Mouse (Mus musculus) bone marrow, adult 2 months (tissue): ENCODE measurements around the gene Prl2a1. TPM values are rescaled to one million over a fixed set of nuclear protein-coding genes. Genes with fewer than 3 reads are reported as not detected.
"Not testable (repeated sequence)": the region's sequence is repeated elsewhere in the genome, so short reads cannot be mapped to it uniquely, and the experiment has no call there.

Source experiments
- H3K27ac ChIP-seq: fragments of 200-500 bp; 2 replicates; pipeline ENCODE4 v1.5.1; 2012; ENCODE audit warnings: low read depth, mild to moderate bottlenecking, control low read depth, inconsistent platforms, low read length; ENCODE audit not compliant: control insufficient read depth, poor library complexity, insufficient read depth
- H3K4me1 ChIP-seq: fragments of 200-500 bp; 2 replicates; pipeline ENCODE4 v1.6.1; 2011; ENCODE audit warnings: low read length; ENCODE audit not compliant: control insufficient read depth, insufficient read depth
- H3K4me3 ChIP-seq: fragments of 200-500 bp; replicated peaks from 2 replicates; pipeline ENCODE3; 2011; ENCODE audit warnings: mild to moderate bottlenecking, low read depth, low read length, control low read depth; ENCODE audit not compliant: control insufficient read depth
- CTCF ChIP-seq: fragments of 200-500 bp; IDR thresholded peaks from 2 replicates; pipeline ENCODE4 v1.5.1; 2011; ENCODE audit warnings: low read length, control low read depth; ENCODE audit not compliant: control insufficient read depth, insufficient read depth
- POLR2A ChIP-seq: fragments of 200-500 bp; IDR thresholded peaks from 2 replicates; pipeline ENCODE4 v1.6.1; 2011; ENCODE audit warnings: low read depth, mild to moderate bottlenecking, control low read depth, low read length, borderline replicate concordance; ENCODE audit not compliant: control insufficient read depth
- WGBS: fragments of 180-500 bp; shearing (Covaris S2); methylation state at CpG from one replicate; pipeline ENCODE4 v1.1.7; 2018; 5-methylcytosine and 5-hydroxymethylcytosine counted together
- polyA plus RNA-seq: library from polyadenylated mRNA; stranded (reverse); fragments of >200 nt; gene quantifications from 2 replicates; pipeline ENCODE4 v1.2.4, GENCODE M21; 2011; ENCODE audit warnings: low replicate concordance; ENCODE audit not compliant: missing spikeins, insufficient read depth, insufficient read length

The Prl2a1 gene
- polyA plus RNA-seq: not detected in 2 replicates

DNA sequence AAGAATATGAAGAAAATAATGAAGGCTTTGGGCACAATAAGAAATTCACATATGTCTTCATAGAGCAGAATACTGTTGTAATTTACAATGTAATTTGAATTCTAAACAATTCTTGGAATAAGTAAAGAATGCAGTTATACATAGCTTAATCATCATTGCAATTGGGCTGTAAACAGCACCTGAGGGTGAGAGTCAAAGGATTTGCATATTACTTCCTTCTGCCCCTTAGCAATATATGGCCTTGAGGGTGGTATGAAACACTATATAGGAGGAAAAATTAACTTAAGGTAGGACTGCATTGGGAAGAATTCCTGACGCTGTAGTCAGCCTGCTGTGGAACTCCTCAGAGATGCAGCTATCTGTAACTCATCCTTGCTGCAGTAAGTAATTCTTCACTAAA is at the start of gene Prl2a1:
Prl2a1 (plus strand) TSS at position 301 of the 400 bp plus-strand sequence.
- TF ChIP-seq CTCF (no peak), POLR2A (no peak)
- 81% methylated on average over 1 of the region's 1 CpGs for WGBS
- no peaks in the 10 kb centered on the region for H3K4me1 ChIP-seq
- H3K27ac ChIP-seq: no peak within 1 kb of the TSS
- H3K4me3 ChIP-seq: no peak within 1 kb of the TSS

DNA sequence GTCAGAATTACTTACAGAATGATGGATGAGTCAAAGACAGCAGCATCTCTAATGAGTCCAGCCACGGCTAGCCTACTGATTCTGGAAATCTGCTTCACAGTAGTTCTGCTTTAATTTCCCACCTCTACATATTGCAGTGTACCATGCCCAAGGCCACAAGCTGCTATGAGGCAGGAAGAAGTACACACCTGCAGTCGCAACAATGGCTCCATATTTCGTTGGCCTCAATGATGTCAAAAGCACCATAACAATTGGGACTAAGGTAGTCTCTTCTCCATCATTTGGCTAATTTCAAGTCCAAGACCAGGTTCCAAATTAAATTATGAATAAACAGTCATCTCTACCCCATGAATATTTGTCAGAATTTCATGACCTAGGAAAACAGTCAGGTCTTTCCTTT is 20.8 kb upstream of the Prl2a1 start, which contains the start of gene Prl7c1:
Prl7c1 (minus strand) TSS at position 101 of the 400 bp plus-strand sequence.
- not testable (repeated sequence) for H3K27ac ChIP-seq, H3K4me1 ChIP-seq, H3K4me3 ChIP-seq
- WGBS: 81% methylated on average over 3 of the region's 3 CpGs

DNA sequence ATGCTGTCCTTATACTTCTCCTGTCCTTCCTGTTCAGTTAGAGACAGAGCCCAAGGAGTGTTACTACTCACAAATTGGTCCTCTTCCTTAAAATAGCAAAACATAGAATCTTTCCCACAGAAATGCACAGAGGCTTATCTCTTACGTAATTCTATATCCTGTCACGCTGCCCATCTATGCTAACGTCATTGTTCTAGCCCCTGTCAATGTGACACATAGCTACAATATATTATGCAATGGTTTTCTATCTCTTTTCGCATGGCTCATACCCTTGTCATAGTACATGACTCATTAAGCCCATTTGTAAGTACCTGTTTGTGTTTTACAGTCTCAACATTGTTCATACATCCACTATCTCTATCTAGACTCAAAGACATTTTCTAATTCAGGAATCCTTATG is 2.2 kb upstream of the Prl2a1 start:
- no peak overlapping the region for H3K4me3 ChIP-seq
- H3K4me1 ChIP-seq: no peaks in the 10 kb centered on the region
- H3K27ac ChIP-seq: no peak overlapping the region
- no peak for TF ChIP-seq POLR2A
- TF ChIP-seq CTCF: no peak
- 38% methylated on average over 4 of the region's 4 CpGs for WGBS

DNA sequence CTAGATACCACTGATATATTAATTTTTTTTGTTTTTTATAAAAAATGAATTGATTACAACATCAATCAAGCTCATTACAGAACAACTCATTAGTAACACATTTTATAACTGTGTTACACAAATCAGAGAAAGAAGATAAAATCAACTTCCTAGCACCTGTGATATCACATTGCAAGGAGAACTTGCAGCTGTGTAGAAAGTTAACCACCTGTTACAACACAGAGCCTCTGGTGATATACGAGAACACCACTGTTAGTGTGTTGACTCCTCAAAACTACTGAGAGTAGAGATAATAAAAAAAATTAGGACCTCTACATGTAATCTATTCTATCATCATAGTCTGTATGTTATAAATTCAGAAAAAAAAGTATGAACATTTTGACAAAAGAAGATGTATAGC is 1.3 kb downstream of the Prl2a1 start:
- Histone ChIP-seq H3K4me1 (no peaks in the 10 kb centered on the region), H3K4me3 (no peak overlapping the region), H3K27ac (no peak overlapping the region)
- 67% methylated on average over 1 of the region's 1 CpGs for WGBS
- TF ChIP-seq POLR2A: no peak
- no peak for TF ChIP-seq CTCF

DNA sequence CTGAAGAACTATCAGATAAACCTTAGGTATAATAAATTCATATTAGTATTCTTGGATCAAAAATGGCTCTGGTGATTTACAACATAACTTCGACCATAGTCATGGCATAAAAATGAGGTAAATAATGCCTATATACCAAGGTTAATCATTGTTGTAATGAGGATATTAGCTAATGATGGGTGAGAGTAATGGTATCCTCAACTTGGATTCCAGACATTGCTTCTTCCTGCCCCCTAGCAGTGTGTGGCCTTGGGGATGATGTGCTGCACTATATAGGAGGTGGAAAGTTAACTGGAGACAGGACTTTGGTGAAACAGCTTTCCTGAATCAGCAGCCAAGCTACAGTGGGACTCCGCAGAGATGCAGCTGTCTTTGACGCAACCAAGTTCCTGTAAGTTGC is 47.6 kb downstream of the Prl2a1 start, which contains the start of gene Prl2c1:
Prl2c1 (plus strand) TSS at position 301 of the 400 bp plus-strand sequence.
- Histone ChIP-seq H3K4me3 (no peak within 1 kb of the TSS), H3K4me1 (no peaks in the 10 kb centered on the region), H3K27ac (no peak within 1 kb of the TSS)
- no peak for TF ChIP-seq CTCF
- no peak for TF ChIP-seq POLR2A
- 82% methylated on average over 3 of the region's 3 CpGs for WGBS

Other genes starting within 250 kb of the Prl2a1 start
- not detected in 2 replicates for gene Prl8a9, start 237.0 kb upstream of the Prl2a1 start, polyA plus RNA-seq
- gene Prl8a1, start 219.5 kb upstream of the Prl2a1 start, polyA plus RNA-seq: not detected in 2 replicates
- not detected in 2 replicates for gene Prl7b1, start 191.1 kb upstream of the Prl2a1 start, polyA plus RNA-seq
- not detected in 2 replicates for gene Prl7a1, start 159.2 kb upstream of the Prl2a1 start, polyA plus RNA-seq
- not detected in 2 replicates for gene Prl7a2, start 133.6 kb upstream of the Prl2a1 start, polyA plus RNA-seq
- gene Prl7d1, start 84.9 kb upstream of the Prl2a1 start, polyA plus RNA-seq: not detected in 2 replicates
- gene Prl7c1, start 20.9 kb upstream of the Prl2a1 start, polyA plus RNA-seq: not detected in 2 replicates
- not detected in 2 replicates for gene Prl2c1, start 47.7 kb downstream of the Prl2a1 start, polyA plus RNA-seq
- not detected in 2 replicates for gene Prl4a1, start 214.6 kb downstream of the Prl2a1 start, polyA plus RNA-seq